Mouse (Mus musculus): Measurements from ENCODE around the gene Rad51b.
"Not testable (repeated sequence)": the region's sequence is repeated elsewhere in the genome, so short reads cannot be mapped to it uniquely, and the experiment has no call there.

Rad51b gene

GRCm38 (mm10) chr12:79297121-79297576 is at the start of gene Rad51b:
Rad51b (plus strand) TSS chr12:79297282.
- DNase-seq, result peak; percentile 57

- DNase-seq, result no peak
Observed at GRCm38 (mm10) chr12:79248110-79248509, 49.0 kb upstream of the Rad51b start.

- no peak for DNase-seq
Observed at GRCm38 (mm10) chr12:79253294-79254053, 43.6 kb upstream of the Rad51b start.

GRCm38 (mm10) chr12:79254975-79255374 is 42.1 kb upstream of the Rad51b start:
- DNase-seq, result no peak

GRCm38 (mm10) chr12:79260154-79260553 is 36.9 kb upstream of the Rad51b start:
- no peak for DNase-seq

- no peak for DNase-seq
Observed at GRCm38 (mm10) chr12:79261035-79261434, 36.0 kb upstream of the Rad51b start.

- DNase-seq, result no peak
Observed at GRCm38 (mm10) chr12:79272604-79273003, 24.5 kb upstream of the Rad51b start.

GRCm38 (mm10) chr12:79279513-79280115 is 17.5 kb upstream of the Rad51b start:
- DNase-seq, result no peak

- DNase-seq, result no peak
Observed at GRCm38 (mm10) chr12:79282595-79282994, 14.5 kb upstream of the Rad51b start.

- no peak for DNase-seq
Observed at GRCm38 (mm10) chr12:79292874-79293273, 4.2 kb upstream of the Rad51b start.

GRCm38 (mm10) chr12:79296126-79296816 is 811 bp upstream of the Rad51b start, which contains the start of gene Zfyve26:
Zfyve26 (minus strand) TSS chr12:79296304.
- DNase-seq, result peak; percentile 93

- no peak for DNase-seq
Observed at GRCm38 (mm10) chr12:79297884-79298636, 978 bp downstream of the Rad51b start.

GRCm38 (mm10) chr12:79301802-79302201 is 4.7 kb downstream of the Rad51b start:
- peak; percentile 37 for DNase-seq

- no peak for DNase-seq
Observed at GRCm38 (mm10) chr12:79305131-79305530, 8.0 kb downstream of the Rad51b start.

- no peak for DNase-seq
Observed at GRCm38 (mm10) chr12:79306013-79306412, 8.9 kb downstream of the Rad51b start.

- DNase-seq, result no peak
Observed at GRCm38 (mm10) chr12:79313721-79314120, 16.6 kb downstream of the Rad51b start.

GRCm38 (mm10) chr12:79317339-79317738 is 20.3 kb downstream of the Rad51b start:
- no peak for DNase-seq

GRCm38 (mm10) chr12:79320895-79321294 is 23.8 kb downstream of the Rad51b start:
- DNase-seq, result no peak

GRCm38 (mm10) chr12:79322539-79322938 is 25.5 kb downstream of the Rad51b start:
- not testable (repeated sequence) for DNase-seq

GRCm38 (mm10) chr12:79326236-79326635 is 29.2 kb downstream of the Rad51b start:
- DNase-seq, result no peak

GRCm38 (mm10) chr12:79326745-79327144 is 29.7 kb downstream of the Rad51b start:
- no peak for DNase-seq

- no peak for DNase-seq
Observed at GRCm38 (mm10) chr12:79327868-79328267, 30.8 kb downstream of the Rad51b start.

GRCm38 (mm10) chr12:79330571-79330970 is 33.5 kb downstream of the Rad51b start:
- no peak for DNase-seq
